In the genomic region with DNA sequence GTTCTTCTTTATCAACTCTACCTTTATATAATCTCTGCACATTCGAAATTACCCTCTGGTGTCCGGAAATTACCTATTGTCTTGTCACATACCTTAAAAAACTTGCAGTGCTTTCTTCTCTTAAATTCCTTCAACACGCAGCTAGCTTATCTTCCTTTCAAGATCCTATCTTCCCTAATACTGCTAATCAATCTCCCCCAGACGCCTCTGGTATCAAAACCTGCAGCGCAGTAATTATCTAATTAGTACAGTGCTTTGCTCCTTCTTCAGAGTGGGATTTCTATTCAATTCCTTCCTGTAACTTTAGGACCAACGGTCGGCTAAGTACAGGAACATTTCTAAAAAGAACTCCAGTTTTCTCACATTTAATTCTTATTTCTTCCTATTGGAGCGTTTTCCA, we compare ENCODE assay signal across 8 mouse cellular contexts. TPM values are rescaled to one million over a fixed set of nuclear protein-coding genes. Genes with fewer than 3 reads are reported as not detected.
DNase-seq lines count a peak whose midpoint lies in the region; ATAC-seq and TF ChIP-seq lines count a peak whose summit lies in the region.

No protein-coding gene starts in this region.

- 4% methylated on average over 8 of the region's 8 CpGs for WGBS in heart, adult 2 months
- 5% methylated on average over 8 of the region's 8 CpGs for WGBS in forebrain, embryonic 14.5 days
- 3% methylated on average over 8 of the region's 8 CpGs for WGBS in liver, embryonic 13.5 days (ENCODE audit: insufficient replicate concordance)

- intact Hi-C loops in heart, adult 2 months (cut with DNase I): loop anchor here (2.0 to 5.0 kb wide), 3 partner anchors 77 to 579 kb away; partner anchors contain the start of genes Ccdc82, Maml2 and Mtmr2
- intact Hi-C loops in heart, postnatal 36 days (cut with DNase I): loop anchor here (2.0 to 5.0 kb wide), 2 partner anchors 581 to 676 kb away; partner anchors contain the start of genes Cwc15, Jrkl and Kdm4d

- DNase-seq in heart, adult 2 months: no peak
- no peak for DNase-seq in heart, postnatal 36 days
- no peak for DNase-seq in CH12.LX (ENCODE audit: extremely low read depth)
- DNase-seq in forebrain, embryonic 14.5 days (ENCODE audit: low spot score): no peak
- DNase-seq in liver, embryonic 13.5 days: peak; percentile 48
- DNase-seq in urinary bladder, postnatal 36 days (ENCODE audit: low spot score in 2 of 2): no peak
- DNase-seq in retina, embryonic 14.5 days (ENCODE audit: low spot score): no peak
- DNase-seq in right cerebral cortex, postnatal 25 days: no peak

- peak overlapping the region; percentile 88 for H3K27ac ChIP-seq in heart, adult 2 months
- no peak overlapping the region for H3K27ac ChIP-seq in CH12.LX (ENCODE audit: insufficient read depth, low read depth)
- H3K27ac ChIP-seq in forebrain, embryonic 14.5 days (ENCODE audit: low read depth, low read length): peak overlapping the region; percentile 98; the same call in 1 of the 2 replicates
- H3K27ac ChIP-seq in liver, embryonic 13.5 days: peak overlapping the region; percentile 98

- dilution Hi-C loops in CH12.LX (cut with MboI; ENCODE audit: extremely low pct_ligation_motif_present, extremely low pct_unique_long_range_greater_than_20kb, low sequenced_read_pairs): no loop called here

- no peaks in the 10 kb centered on the region for H3K9me3 ChIP-seq in CH12.LX (replicated peaks; ENCODE audit: low read length)
- no peaks in the 10 kb centered on the region for H3K9me3 ChIP-seq in forebrain, embryonic 14.5 days (replicated peaks; ENCODE audit: control insufficient read depth, low read length)
- no peaks in the 10 kb centered on the region for H3K9me3 ChIP-seq in liver, embryonic 13.5 days (replicated peaks)

- no peak for TF ChIP-seq POLR2A in heart, adult 2 months (IDR thresholded peaks at IDR 0.05; ENCODE audit: insufficient read depth, low read depth, low read length)
- no peak for TF ChIP-seq POLR2A in CH12.LX (IDR thresholded peaks at IDR 0.05; ENCODE audit: low read depth, low read length)

- in situ Hi-C loops in CH12.LX (cut with MboI; ENCODE audit: low pct_ligation_motif_present, low pct_unique_long_range_greater_than_20kb, low sequenced_read_pairs): no loop called here

- peaks cover 2% of the 10 kb centered on the region; the same call in 1 of the 2 replicates for H3K4me1 ChIP-seq in heart, adult 2 months (ENCODE audit: control insufficient read depth, insufficient read depth, low read length)
- H3K4me1 ChIP-seq in CH12.LX (ENCODE audit: control insufficient read depth in 1 of 2, insufficient read depth in 2 of 2): peaks cover 10 to 51% of the 10 kb centered on the region in 2 experiments
- H3K4me1 ChIP-seq in forebrain, embryonic 14.5 days (ENCODE audit: control insufficient read depth, insufficient read depth, low read length): peaks cover 21% of the 10 kb centered on the region; the same call in 1 of the 2 replicates
- peaks cover 32% of the 10 kb centered on the region for H3K4me1 ChIP-seq in liver, embryonic 13.5 days (replicated peaks)

- no peak for TF ChIP-seq EP300 in heart, adult 2 months (IDR thresholded peaks at IDR 0.05; ENCODE audit: insufficient read depth, low read depth, low read length)
- TF ChIP-seq EP300 in CH12.LX (IDR thresholded peaks at IDR 0.05; ENCODE audit: low read length): no peak

- TF ChIP-seq RAD21 in CH12.LX (IDR thresholded peaks at IDR 0.05; ENCODE audit: low read depth, low read length): no peak

- TF ChIP-seq CTCF in heart, adult 2 months (IDR thresholded peaks at IDR 0.05): no peak
- TF ChIP-seq CTCF in CH12.LX (conservative IDR thresholded peaks at IDR 0.05 in 1 of 2, IDR thresholded peaks at IDR 0.05 in 1 of 2; ENCODE audit: low read depth in 2 of 2, low read length in 2 of 2): no peak

- no peak overlapping the region; the same call in 1 of the 2 replicates for H3K9ac ChIP-seq in heart, adult 2 months (ENCODE audit: low read depth, low read length)
- peak overlapping the region; percentile 51 for H3K9ac ChIP-seq in CH12.LX (ENCODE audit: insufficient read depth, low read depth)
- H3K9ac ChIP-seq in forebrain, embryonic 14.5 days (ENCODE audit: low read length): peak overlapping the region; percentile 96
- H3K9ac ChIP-seq in liver, embryonic 13.5 days: peak overlapping the region; percentile 97

- ATAC-seq in forebrain, embryonic 14.5 days: no peak
- ATAC-seq in liver, embryonic 13.5 days (ENCODE audit: low read depth): no peak

- H3K79me2 ChIP-seq in heart, adult 2 months (replicated peaks; ENCODE audit: control insufficient read depth, insufficient read depth, low read length): 0 out of 2 replicates have a peak, but pooled peaks cover 1% of the 10 kb centered on the region
- peaks cover 46% of the 10 kb centered on the region for H3K79me2 ChIP-seq in CH12.LX (replicated peaks; ENCODE audit: control insufficient read depth, extremely low read depth, insufficient read depth, poor library complexity, severe bottlenecking)

- no peaks in the 10 kb centered on the region for H3K27me3 ChIP-seq in heart, adult 2 months (ENCODE audit: control insufficient read depth, insufficient read depth, low read length)
- H3K27me3 ChIP-seq in CH12.LX (replicated peaks): no peaks in the 10 kb centered on the region
- no peaks in the 10 kb centered on the region for H3K27me3 ChIP-seq in forebrain, embryonic 14.5 days (replicated peaks; ENCODE audit: control insufficient read depth, insufficient read depth, low read length)
- H3K27me3 ChIP-seq in liver, embryonic 13.5 days: no peaks in the 10 kb centered on the region

- H3K36me3 ChIP-seq in heart, adult 2 months (ENCODE audit: control insufficient read depth, insufficient read depth, low read length): peaks cover 11% of the 10 kb centered on the region; the same call in 1 of the 2 replicates
- peaks cover 11 to 27% of the 10 kb centered on the region in 2 experiments for H3K36me3 ChIP-seq in CH12.LX (replicated peaks in 1 of 2; ENCODE audit: control insufficient read depth in 1 of 2, insufficient read depth in 1 of 2, low read length in 1 of 2)
- peaks cover 12% of the 10 kb centered on the region for H3K36me3 ChIP-seq in forebrain, embryonic 14.5 days (ENCODE audit: control insufficient read depth, insufficient read depth, low read length)
- peaks cover 36% of the 10 kb centered on the region for H3K36me3 ChIP-seq in liver, embryonic 13.5 days

- H3K4me3 ChIP-seq in heart, adult 2 months: peak overlapping the region; percentile 91
- H3K4me3 ChIP-seq in CH12.LX (replicated peaks in 1 of 3; ENCODE audit: low read depth in 2 of 3, low read length in 2 of 3, poor library complexity in 1 of 3): peak overlapping the region; percentile 76 to 83 (median 80)
- peak overlapping the region; percentile 83 for H3K4me3 ChIP-seq in forebrain, embryonic 14.5 days (ENCODE audit: low read depth, low read length)
- peak overlapping the region; percentile 92 for H3K4me3 ChIP-seq in liver, embryonic 13.5 days (replicated peaks)

- peak overlapping the region; percentile 91; the same call in 1 of the 2 replicates for H3K4me2 ChIP-seq in CH12.LX (ENCODE audit: insufficient read depth, low read depth, poor library complexity, severe bottlenecking)
- H3K4me2 ChIP-seq in forebrain, embryonic 14.5 days (ENCODE audit: low read length): peak overlapping the region; percentile 58
- peak overlapping the region; percentile 82 for H3K4me2 ChIP-seq in liver, embryonic 13.5 days

TF ChIP-seq in CH12.LX, 34 proteins besides CTCF, POLR2A, EP300 and RAD21:
- no peak for TF ChIP-seq ZC3H11A (IDR thresholded peaks at IDR 0.05; ENCODE audit: low read depth, low read length)
- no peak for TF ChIP-seq GABPA (IDR thresholded peaks at IDR 0.05; ENCODE audit: insufficient replicate concordance, low read depth, low read length)
- no peak for TF ChIP-seq NRF1 (IDR thresholded peaks at IDR 0.05; ENCODE audit: low read depth, low read length)

RNA-seq across cellular contexts. Expression of gene Cep57, which starts 1.0 kb away (rescaled TPM):
- total RNA-seq in heart, adult 2 months (2021): 10 to 100 TPM in 1 of 2 experiments, 1 to 10 TPM in 1; 9.0 to 11.8 TPM
- polyA plus RNA-seq in heart, adult 2 months (2012; rRNA removed): 4.8 and 9.0 TPM in 2 replicates
- 10 to 100 TPM; 10.1 to 10.8 TPM for total RNA-seq in heart, postnatal 36 days (2021)
- total RNA-seq in CH12.LX (2012; rRNA removed) (26.5 and 27.7 TPM in 2 replicates), CH12.LX (2014; rRNA removed) (50.6 and 55.9 TPM in 2 replicates)
- polyA plus RNA-seq in CH12.LX (2012; ENCODE audit: insufficient read length, low read depth): 49.4 and 50.1 TPM in 2 replicates
- 46.5 and 47.3 TPM in 2 replicates for polyA plus RNA-seq in forebrain, embryonic 14.5 days (2014; fragmentation: Nextera tagmentation; extraction: Ambion mirVana)
- 42.8 and 46.2 TPM in 2 replicates for polyA plus RNA-seq in liver, embryonic 13.5 days (2015; fragmentation: Nextera tagmentation; extraction: Ambion mirVana)

RNA-seq across cellular contexts. Expression of gene Fam76b, which starts 1.6 kb away (rescaled TPM):
- 1 to 10 TPM; 7.1 to 7.6 TPM for total RNA-seq in heart, adult 2 months (2021)
- polyA plus RNA-seq in heart, adult 2 months (2012; rRNA removed): 3.7 and 6.8 TPM in 2 replicates
- total RNA-seq in heart, postnatal 36 days (2021): 10 to 100 TPM in 1 of 2 experiments, 1 to 10 TPM in 1; 6.9 to 12.2 TPM
- 12.4 and 12.6 TPM in 2 replicates for total RNA-seq in CH12.LX (2012; rRNA removed)
- 36.2 and 43.2 TPM in 2 replicates for total RNA-seq in CH12.LX (2014; rRNA removed)
- polyA plus RNA-seq in CH12.LX (2012; ENCODE audit: insufficient read length, low read depth): 25.3 and 31.7 TPM in 2 replicates
- polyA plus RNA-seq in forebrain, embryonic 14.5 days (2014; fragmentation: Nextera tagmentation; extraction: Ambion mirVana): 23.2 and 27.1 TPM in 2 replicates
- polyA plus RNA-seq in liver, embryonic 13.5 days (2015; fragmentation: Nextera tagmentation; extraction: Ambion mirVana): 8.3 and 10.1 TPM in 2 replicates
